Mouse (Mus musculus) adrenal gland, adult 2 months (tissue): ENCODE results near the gene Fgr. TPM values are rescaled to one million over a fixed set of nuclear protein-coding genes. Genes with fewer than 3 reads are reported as not detected.
"Not testable (repeated sequence)": the region's sequence is repeated elsewhere in the genome, so short reads cannot be mapped to it uniquely, and the experiment has no call there.

Experiments used
- DNase-seq: peaks from one replicate; pipeline ENCODE4 v3.0.0; 2021
- polyA plus RNA-seq: library from polyadenylated mRNA; depleted of rRNA; stranded (reverse); fragments of >200 nt; gene quantifications from 2 replicates; pipeline ENCODE4 v1.2.3, GENCODE M21; 2012
- total RNA-seq, 2 experiments: library from RNA; stranded (reverse); gene quantifications; 2 replicates each; pipeline ENCODE4 v1.2.3; 2021

Fgr gene
- total and polyA plus RNA-seq, 3 experiments, result 0.29 to 0.93 (median 0.29) TPM

DNA sequence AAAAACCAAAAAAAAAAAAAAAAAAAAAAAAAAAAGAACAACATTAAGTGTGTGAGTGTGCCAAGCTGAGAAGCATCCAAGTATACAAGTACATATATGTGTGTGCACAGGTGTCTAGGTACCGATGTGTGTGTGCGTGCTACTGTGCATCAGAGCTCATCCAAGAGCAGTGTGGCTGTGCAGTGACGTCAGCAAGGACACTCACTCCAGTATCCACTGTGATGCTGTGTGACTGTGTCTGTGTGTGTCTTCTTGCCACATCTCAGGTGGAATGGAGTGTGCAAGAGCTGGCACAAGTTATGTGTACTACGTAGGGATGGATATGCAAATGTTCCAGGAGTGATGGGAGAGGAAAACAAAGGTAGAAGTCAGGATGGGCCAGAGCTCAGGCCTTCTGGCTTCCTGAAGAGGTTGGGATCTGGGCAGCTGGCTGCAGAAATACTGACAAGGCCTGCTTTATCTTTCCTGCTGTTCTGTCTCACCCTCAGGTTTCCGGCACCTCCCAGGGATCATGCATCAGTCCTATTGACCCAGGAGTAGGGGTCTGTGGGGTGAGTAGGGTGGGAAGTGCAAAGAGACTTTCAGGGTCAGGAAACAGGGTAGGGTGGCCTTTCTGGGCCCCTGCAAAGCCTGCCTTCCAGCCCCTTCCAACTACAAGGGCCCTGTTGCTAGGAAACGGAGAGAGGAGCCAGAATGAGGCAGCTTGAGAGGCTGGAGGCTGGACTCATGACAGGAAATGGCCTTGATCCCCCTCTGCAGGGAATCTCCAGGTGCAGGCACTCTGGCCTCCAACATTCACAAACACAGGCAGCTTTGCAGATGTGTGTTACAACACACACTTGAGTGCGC lies 10.0 kb downstream of the Fgr start:
- DNase-seq, result peak; percentile 62

- DNase-seq, result peak; percentile 64
Measured at GRCm38 (mm10) chr4:132988581-132989355, 14.9 kb downstream of the Fgr start.

DNA sequence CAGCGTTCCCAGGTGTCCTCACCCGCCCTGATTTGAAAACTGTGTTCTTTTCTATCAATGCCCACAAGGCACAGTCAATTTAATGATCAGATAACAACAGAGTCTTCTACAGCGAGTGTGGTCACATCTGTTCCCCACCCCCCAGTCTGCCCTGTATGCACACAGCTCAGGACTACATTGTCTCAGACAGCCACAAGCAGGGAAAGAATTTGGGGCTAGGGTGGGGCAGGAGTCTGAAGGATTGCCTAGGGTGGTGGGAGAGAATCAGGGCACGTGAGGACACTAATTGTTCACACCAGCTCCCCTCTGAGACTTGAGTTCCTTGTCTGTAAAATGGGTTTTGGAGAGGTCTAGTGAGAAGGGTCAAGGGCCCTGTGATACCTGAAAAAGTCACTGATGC lies 19.7 kb downstream of the Fgr start:
- DNase-seq, result no peak

DNA sequence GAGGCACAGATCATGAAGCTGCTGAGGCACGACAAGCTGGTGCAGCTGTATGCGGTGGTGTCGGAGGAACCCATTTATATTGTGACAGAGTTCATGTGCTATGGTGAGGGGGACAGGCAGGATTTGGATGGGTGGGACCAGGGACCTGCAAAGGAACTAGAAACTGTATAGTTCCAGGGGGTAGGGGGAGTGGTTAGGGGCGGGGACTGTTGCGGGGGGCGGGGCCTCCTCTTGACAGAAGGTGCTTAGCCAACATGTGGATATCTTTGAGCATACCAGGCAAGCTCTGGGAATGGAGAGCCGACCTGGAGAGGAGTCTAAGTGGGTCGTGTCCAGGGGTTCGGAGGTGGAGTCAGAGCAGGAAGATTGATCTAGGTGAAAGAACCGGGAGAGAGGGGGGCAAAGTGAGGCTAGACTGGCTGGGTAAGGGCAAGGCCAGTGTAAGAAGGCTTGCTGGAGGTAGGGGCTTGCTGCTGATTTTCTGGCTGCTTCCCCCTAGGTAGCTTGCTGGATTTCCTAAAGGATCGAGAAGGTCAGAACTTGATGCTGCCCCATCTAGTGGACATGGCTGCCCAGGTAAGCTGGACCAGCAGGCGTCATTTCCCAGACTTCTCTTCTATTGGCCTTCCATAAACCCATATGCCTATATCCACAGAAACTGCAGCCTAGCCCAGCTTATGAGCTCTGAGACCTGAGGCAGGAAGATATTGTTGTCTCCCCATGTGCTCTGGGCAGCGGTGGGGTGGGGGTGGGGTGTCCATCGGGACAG lies 23.8 kb downstream of the Fgr start:
- no peak for DNase-seq

GRCm38 (mm10) chr4:133002896-133003295 lies 29.0 kb downstream of the Fgr start:
- no peak for DNase-seq

GRCm38 (mm10) chr4:133003316-133004018 lies 29.6 kb downstream of the Fgr start:
- DNase-seq, result no peak

GRCm38 (mm10) chr4:133005233-133005632 lies 31.3 kb downstream of the Fgr start:
- peak; percentile 80 for DNase-seq

- DNase-seq, result not testable (repeated sequence)
Measured at GRCm38 (mm10) chr4:133005885-133006451, 32.1 kb downstream of the Fgr start.

DNA sequence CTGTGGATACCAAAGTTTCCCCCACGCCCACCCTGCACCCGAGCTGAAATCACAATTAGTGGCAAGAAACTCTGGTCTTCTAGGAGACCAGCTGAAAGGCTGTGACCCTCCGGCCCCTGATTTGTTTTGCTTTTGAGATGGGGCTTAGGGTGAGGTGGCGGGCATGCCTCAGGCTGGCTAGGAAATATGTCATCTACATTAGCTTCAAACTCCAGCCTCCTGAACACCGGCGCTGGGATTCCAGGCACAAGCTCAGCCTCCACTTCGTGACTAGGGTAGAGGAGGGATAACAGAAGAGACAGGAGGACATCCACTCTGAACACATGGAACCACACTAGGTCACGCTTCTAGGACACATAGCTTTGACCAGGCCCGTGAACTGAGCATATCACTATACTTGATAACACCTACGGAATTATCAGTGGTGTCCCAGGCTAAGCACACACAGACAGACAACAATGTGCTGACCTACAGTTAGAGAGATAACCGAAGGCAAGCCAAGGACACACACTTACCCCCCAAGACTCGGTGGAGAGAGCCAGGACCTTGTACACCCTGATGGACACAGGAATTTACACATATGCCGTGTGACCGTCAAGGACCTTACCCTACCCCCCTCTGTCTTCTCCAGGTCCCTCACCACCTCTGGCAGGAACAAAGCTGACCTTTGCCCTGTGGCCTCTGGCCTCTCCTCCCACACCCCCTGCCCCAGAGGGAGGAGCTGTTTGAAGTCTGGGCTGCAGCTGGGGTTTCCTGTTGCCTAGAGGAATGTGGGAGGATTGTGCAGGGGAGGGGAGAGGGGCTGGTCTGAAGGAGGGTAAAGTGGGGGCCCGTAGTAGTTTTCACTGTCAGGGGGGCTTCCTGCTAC lies 33.9 kb downstream of the Fgr start:
- no peak for DNase-seq

DNA sequence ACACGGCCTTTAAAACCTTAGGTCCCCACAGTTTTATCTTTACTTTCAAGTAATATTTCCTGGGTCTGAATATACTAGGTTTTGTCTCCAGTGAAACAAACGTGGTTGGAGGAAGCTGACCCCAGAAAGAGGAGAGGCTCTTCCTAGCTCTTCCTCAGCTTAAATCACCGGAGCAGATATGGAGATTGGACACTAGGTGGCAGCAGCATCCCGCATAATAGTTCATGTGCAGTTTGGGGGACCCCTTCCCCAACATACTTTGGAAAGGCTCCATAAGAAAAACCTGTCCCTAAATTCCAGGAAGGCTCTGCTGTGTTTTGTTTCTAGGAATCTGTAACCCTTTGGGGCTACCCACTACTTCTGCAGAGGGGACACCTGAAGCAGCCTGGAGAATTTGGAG lies 35.2 kb downstream of the Fgr start:
- DNase-seq, result peak; percentile 63

DNA sequence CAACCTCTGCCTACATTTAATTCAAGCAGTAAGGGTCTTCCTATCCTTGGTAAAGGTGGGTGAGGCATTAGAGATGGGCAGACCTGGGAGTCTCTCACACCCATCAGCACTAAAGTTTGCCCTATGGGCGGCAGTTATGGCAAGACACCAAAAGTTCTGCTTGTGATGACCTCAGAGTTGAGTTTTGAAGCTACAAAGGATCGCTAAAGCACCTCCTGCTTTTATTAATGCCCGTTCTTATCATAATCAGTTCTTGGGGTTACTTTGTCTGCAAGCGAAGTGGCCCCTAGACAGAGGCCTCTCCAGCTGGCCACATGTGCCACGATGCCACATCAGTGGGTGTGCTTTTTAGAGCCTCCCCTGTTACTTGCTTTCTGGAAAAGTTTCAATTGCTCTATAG lies 35.8 kb downstream of the Fgr start:
- DNase-seq, result no peak

GRCm38 (mm10) chr4:133010611-133011010 lies 36.7 kb downstream of the Fgr start:
- DNase-seq, result no peak

GRCm38 (mm10) chr4:133011028-133011820 lies 37.3 kb downstream of the Fgr start, which contains the start of gene Ahdc1:
Gene Ahdc1 (plus strand): TSS chr4:133011260.
- DNase-seq, result peak; percentile 96

DNA sequence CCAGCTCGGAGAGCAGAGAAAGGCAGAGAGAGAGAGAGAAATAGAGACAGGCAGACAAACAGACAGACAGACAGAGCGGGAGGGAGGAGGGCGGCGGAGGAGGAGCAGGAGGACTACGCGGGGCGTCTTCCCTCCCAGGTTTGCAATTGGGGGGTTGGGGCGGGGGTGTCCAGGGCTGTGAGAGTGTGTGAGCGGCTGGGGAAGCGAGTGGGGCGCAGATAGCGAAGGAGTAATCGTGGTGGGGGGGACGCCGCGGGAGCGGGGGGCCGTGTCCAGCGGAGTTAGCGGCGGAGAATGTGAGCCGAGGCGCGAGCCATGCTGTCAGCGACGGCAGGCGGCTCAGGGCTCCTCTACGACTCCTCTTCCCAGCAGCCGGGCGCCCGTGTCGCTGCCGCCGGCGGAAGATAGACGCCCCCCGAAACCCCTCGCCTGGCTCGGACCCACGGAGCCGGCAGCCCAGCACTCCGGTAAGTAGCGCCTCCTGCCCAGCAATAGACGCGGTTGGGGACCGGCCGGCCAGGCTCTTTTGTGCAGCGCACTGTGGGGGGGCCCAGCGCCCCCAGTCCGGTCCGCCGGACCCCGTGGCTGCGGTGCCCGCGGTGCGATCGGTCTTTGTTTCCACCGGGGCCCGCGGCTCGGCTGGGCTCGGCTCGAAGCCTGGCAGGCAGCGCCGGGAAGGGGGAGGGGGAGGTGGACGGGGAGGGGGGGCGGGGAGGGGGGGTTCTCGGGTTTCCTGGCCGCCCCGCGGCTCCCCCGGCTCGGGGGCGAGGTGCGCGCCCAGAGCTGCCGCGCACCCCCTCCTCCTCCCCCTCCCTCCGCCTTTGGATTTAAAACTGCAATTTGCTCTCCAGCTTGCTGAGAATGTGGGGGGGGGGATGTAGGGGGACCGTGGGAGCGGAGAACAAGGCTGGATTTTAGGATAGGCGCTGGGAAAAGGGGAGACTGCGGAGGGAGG lies 38.2 kb downstream of the Fgr start:
- peak; percentile 73 for DNase-seq

- peak; percentile 76 for DNase-seq
Measured at GRCm38 (mm10) chr4:133012776-133013265, 38.9 kb downstream of the Fgr start.

- DNase-seq, result peak; percentile 84
Measured at GRCm38 (mm10) chr4:133013266-133013891, 39.5 kb downstream of the Fgr start.

GRCm38 (mm10) chr4:133014088-133014487 lies 40.2 kb downstream of the Fgr start:
- DNase-seq, result peak; percentile 65
